Mouse (Mus musculus) right cerebral cortex, postnatal 25 days (tissue): ENCODE data around the gene Stt3a.

Experiments
- DNase-seq: peaks from one replicate; pipeline ENCODE4 v3.0.0; 2022

Gene Stt3a

GRCm38 (mm10) chr9:36707304-36707703 lies 60.2 kb downstream of the Stt3a start:
- DNase-seq: no peak

- DNase-seq: no peak
These were observed 61.6 kb downstream of the Stt3a start for GRCm38 (mm10) chr9:36705923-36706322.

GRCm38 (mm10) chr9:36694276-36694675 lies 73.2 kb downstream of the Stt3a start:
- DNase-seq: no peak

GRCm38 (mm10) chr9:36692920-36693319 lies 74.6 kb downstream of the Stt3a start, which contains the start of gene Acrv1:
Gene Acrv1, plus strand, starts transcription at chr9:36693220.
- no peak for DNase-seq

GRCm38 (mm10) chr9:36687329-36687728 lies 80.2 kb downstream of the Stt3a start:
- no peak for DNase-seq

GRCm38 (mm10) chr9:36681424-36681823 lies 86.1 kb downstream of the Stt3a start:
- no peak for DNase-seq
